Mouse (Mus musculus) embryonic facial prominence, embryonic 15.5 days (tissue): ENCODE measurements around the gene Kmt2d. TPM values are rescaled to one million over a fixed set of nuclear protein-coding genes. Genes with fewer than 3 reads are reported as not detected.
"Not testable (repeated sequence)": the region's sequence is repeated elsewhere in the genome, so short reads cannot be mapped to it uniquely, and the experiment has no call there.

Experiments
- ATAC-seq: fragments of 200-750 bp; cut with Nextera tagmentation; 2 replicates; pipeline ENCODE4 v1.8.0; 2017; ENCODE audit warnings: low read depth, moderate TSS enrichment; ENCODE audit not compliant: insufficient number of reproducible peaks, low FRiP score, low TSS enrichment
- H3K27ac ChIP-seq: fragments of 300-500 bp; sonication (generic); replicated peaks from 2 replicates; pipeline ENCODE4 v1.5.1; 2015; ENCODE audit warnings: mild to moderate bottlenecking, inconsistent platforms
- H3K27me3 ChIP-seq: fragments of 300-500 bp; sonication (generic); 2 replicates; pipeline ENCODE4 v1.6.1; 2015; ENCODE audit warnings: inconsistent platforms
- H3K36me3 ChIP-seq: fragments of 300-500 bp; sonication (generic); 2 replicates; pipeline ENCODE4 v1.6.1; 2015; ENCODE audit warnings: mild to moderate bottlenecking, inconsistent platforms
- H3K4me1 ChIP-seq: fragments of 300-500 bp; sonication (generic); 2 replicates; pipeline ENCODE4 v1.6.1; 2015; ENCODE audit warnings: inconsistent platforms
- H3K4me2 ChIP-seq: fragments of 300-500 bp; sonication (generic); replicated peaks from 2 replicates; pipeline ENCODE4 v1.6.1; 2015; ENCODE audit warnings: mild to moderate bottlenecking, inconsistent platforms
- H3K4me3 ChIP-seq: fragments of 300-500 bp; sonication (generic); replicated peaks from 2 replicates; pipeline ENCODE4 v1.5.1; 2015; ENCODE audit warnings: mild to moderate bottlenecking, inconsistent platforms
- H3K9ac ChIP-seq: fragments of 300-500 bp; sonication (generic); 2 replicates; pipeline ENCODE4 v1.6.1; 2015; ENCODE audit warnings: inconsistent platforms
- H3K9me3 ChIP-seq: fragments of 300-500 bp; sonication (generic); replicated peaks from 2 replicates; pipeline ENCODE4 v1.6.1; 2016; ENCODE audit warnings: inconsistent platforms
- WGBS: fragments of 180-500 bp; shearing (Covaris S2); methylation state at CpG from one replicate; pipeline ENCODE4 v1.1.7; 2015; 5-methylcytosine and 5-hydroxymethylcytosine counted together
- polyA plus RNA-seq: library from polyadenylated mRNA; unstranded; fragments of >200 nt; fragmentation: Nextera tagmentation; extraction: Ambion mirVana; gene quantifications from 2 replicates; pipeline ENCODE4 v1.2.1, GENCODE M21; 2015

Kmt2d gene
- polyA plus RNA-seq: 14.1 and 14.9 TPM in 2 replicates

DNA sequence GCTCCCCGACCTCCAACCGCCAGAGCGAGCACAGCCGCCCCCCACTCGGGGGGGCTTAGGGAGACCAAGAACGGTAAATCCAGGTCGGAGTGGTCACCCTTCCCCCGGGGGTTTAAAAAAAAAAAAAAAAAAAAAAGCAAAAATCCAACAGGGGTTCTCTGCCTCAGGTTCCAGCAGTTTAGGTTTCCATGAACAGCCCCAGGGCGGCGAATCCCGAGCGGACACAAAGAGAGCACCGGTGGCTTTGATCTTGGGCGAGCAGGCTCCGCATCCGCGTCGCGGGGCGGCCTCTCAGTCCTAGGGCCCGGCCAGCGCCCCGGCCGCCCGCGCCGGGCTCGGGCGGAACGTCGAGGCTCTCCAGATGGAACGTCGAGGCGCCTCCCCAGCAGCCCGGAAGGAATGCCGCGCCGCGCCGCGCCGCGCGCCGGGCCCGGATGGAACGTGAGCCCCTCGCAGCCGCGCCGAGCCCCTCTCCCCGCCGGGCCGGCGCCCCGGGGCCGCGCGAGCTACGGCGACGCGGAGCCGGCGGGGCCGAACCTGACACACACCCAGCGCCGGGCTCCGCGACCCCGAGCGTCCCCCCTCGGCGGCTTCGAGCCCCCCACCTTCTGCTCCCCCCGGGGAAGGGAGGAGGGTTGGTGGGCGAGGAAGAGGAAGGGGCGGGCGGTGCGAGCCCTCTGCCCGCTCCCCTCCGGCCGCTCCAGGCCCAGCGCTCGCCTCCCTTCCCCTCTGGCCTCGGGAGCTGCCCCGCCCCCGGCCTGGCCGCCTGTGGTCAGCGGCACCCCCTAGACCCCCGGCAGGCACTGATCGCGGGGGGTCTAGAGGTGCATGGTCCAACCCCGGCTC, at the start of gene Kmt2d:
Kmt2d (minus strand) TSS at position 135 of the 846 bp plus-strand sequence.
- H3K27me3 ChIP-seq: no peaks in the 10 kb centered on the region
- peak within 1 kb of the TSS; percentile 99 for H3K27ac ChIP-seq
- peaks cover 7% of the 10 kb centered on the region for H3K36me3 ChIP-seq
- ATAC-seq: peak; percentile 77
- H3K4me1 ChIP-seq: peaks cover 40% of the 10 kb centered on the region
- H3K4me3 ChIP-seq: peak within 1 kb of the TSS; percentile 99
- H3K4me2 ChIP-seq: peak within 1 kb of the TSS; percentile 88
- H3K9me3 ChIP-seq: no peaks in the 10 kb centered on the region
- peak within 1 kb of the TSS; percentile 100 for H3K9ac ChIP-seq
- WGBS: under 1% methylated on average over 90 of the region's 94 CpGs

DNA sequence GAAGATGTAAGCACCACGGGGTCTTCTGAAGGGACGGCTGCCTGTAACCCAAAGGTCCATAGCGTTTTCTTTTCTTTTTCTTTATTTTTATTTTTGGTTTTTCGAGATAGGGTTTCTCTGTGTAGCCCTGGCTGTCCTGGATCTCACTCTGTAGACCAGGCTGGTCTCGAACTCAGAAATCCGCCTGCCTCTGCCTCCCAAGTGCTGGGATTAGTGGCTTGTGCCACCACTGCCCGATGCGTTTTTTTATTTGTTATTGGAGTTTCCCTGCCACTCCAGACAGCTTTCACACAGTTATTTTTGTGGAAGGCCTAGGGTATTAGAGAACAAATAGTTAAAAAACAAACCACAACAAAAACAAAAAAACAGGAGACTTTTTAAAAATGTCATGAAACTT, 47.5 kb upstream of the Kmt2d start:
- WGBS: 25% methylated on average over 8 of the region's 8 CpGs
- H3K4me1 ChIP-seq: peaks cover 26% of the 10 kb centered on the region
- H3K36me3 ChIP-seq, ATAC-seq, H3K27me3 ChIP-seq, H3K9me3 ChIP-seq: not testable (repeated sequence)
- H3K9ac ChIP-seq: peak overlapping the region; percentile 39
- peak overlapping the region; percentile 86 for H3K27ac ChIP-seq
- H3K4me2 ChIP-seq: peak overlapping the region; percentile 74
- peak overlapping the region; percentile 89 for H3K4me3 ChIP-seq

DNA sequence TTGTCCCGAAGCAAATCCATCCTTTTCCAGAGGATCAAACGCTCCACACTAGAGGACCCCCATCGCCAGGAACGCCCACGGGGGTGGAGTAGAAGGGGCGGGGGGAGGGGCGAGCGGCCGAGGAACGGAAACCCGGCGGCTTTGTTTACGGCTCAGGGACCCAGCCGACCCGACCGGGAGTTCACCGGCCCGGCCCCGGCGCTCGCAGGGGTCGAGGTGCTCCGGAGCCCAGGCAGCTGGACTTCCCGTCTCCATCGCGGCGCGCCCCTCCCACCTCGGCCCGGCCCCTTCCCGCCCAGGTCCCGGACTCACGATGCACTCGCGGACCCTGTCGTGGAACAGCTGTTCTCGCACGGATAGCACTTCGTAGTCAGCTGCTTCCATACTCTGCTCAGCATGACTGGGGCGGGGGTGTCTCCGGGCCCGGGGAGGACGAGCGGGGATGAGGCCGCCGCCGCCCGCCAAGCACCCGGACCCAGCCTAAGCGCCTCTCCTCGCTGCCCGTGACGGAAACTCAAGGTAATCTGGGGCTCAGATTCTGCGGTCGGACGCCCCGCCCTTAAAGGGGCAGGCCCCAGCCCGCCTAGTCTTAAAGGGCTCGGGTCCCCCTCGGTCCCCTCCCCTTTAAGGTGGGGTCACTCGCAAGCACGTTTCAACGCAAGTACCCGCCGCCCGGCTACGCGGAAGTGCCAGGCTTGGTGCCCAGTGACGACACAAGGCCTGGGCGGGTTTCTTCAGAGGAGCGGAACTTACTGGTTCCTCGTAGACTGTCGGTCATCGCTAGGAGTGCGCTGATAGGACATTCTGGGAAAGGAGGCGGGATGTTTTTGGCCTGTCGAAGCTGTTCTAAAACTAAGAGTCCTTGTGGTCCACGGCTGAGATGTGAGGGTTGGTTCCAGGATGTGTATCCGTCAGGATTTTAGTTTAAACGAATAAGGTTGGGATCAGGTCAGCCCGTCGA, 46.8 kb upstream of the Kmt2d start, which contains the start of gene Lmbr1l:
Lmbr1l (minus strand) TSS at position 694 of the 961 bp plus-strand sequence.
- Histone ChIP-seq H3K4me1 (peaks cover 26% of the 10 kb centered on the region), H3K9me3 (no peaks in the 10 kb centered on the region), H3K4me3 (peak within 1 kb of the TSS; percentile 89), H3K4me2 (peak within 1 kb of the TSS; percentile 74), H3K27ac (peak within 1 kb of the TSS; percentile 97), H3K36me3 (peaks cover 12% of the 10 kb centered on the region), H3K9ac (peak within 1 kb of the TSS; percentile 85), H3K27me3 (no peaks in the 10 kb centered on the region)
- WGBS: under 1% methylated on average over 81 of the region's 82 CpGs
- peak; percentile 99 for ATAC-seq

DNA sequence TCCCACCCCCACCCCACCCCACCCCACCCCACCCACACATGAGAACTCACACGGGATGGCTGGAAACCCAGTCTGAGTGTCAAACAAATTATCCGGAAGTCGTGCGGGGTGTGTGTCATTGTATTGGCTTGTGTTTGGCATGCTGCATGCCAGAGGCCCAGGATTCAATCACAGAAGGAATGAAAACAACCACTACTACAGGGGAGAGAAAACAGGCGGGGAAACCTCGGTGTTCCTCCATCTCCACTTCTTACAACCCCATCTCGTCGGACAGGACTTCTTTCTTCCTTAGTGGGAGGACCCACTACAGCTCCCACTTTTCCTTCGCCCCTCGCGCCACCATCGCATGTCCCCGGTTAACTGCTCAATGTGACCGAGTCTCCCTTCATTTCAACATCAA, 46.1 kb upstream of the Kmt2d start:
- WGBS: under 1% methylated on average over 14 of the region's 14 CpGs
- no peak for ATAC-seq
- H3K36me3 ChIP-seq: peaks cover 19% of the 10 kb centered on the region
- H3K4me3 ChIP-seq: peak overlapping the region; percentile 89
- H3K27me3 ChIP-seq: no peaks in the 10 kb centered on the region
- H3K27ac ChIP-seq: peak overlapping the region; percentile 97
- peak overlapping the region; percentile 74 for H3K4me2 ChIP-seq
- no peaks in the 10 kb centered on the region for H3K9me3 ChIP-seq
- H3K9ac ChIP-seq: peak overlapping the region; percentile 85
- peaks cover 26% of the 10 kb centered on the region for H3K4me1 ChIP-seq

DNA sequence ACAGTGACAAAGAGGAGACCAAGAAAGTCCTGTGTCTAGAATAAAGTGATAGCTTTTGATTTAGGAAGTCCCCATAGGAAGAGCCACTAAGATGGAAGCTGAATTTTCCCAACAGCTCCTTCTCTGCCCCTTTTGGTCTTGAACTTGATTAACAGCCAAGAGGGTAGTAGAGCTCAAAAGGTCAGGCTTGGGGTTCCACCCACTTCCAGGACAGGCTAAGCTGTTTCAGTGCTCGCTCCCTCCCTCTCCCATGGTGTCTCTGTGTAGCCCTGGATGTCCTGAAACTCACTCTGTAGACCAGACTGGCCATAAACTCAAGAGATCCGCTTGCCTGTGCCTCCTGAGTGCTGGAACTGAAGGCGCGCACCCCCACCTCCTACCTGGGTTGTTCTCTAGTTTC, 45.0 kb upstream of the Kmt2d start:
- H3K27me3 ChIP-seq: no peaks in the 10 kb centered on the region
- H3K36me3 ChIP-seq: peaks cover 30% of the 10 kb centered on the region
- H3K9ac ChIP-seq: no peak overlapping the region
- H3K4me3 ChIP-seq: peak overlapping the region; percentile 89; the same call in 1 of the 2 replicates
- H3K9me3 ChIP-seq: no peaks in the 10 kb centered on the region
- H3K27ac ChIP-seq: no peak overlapping the region
- H3K4me1 ChIP-seq: peaks cover 26% of the 10 kb centered on the region
- 91% methylated on average over 4 of the region's 4 CpGs for WGBS
- H3K4me2 ChIP-seq: peak overlapping the region; percentile 74
- no peak for ATAC-seq

DNA sequence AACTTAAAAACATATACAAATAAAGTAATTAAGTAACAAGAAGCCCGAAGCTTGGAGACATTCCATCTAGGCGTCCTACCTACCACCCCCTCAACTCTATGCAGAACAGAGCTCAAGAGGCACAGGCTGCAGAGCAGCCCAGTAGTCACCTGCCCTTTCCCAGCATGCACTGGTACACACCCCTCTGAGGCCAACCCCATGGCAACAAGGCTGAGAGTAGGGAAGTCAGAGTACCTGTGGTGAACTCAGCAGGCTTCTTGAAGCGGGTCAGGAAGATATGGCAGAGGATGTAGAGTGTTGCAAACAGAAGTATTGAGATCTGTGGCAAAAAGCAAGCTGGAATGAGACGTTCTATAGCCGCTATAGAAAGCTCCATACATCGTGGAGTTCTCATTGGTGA, 43.9 kb upstream of the Kmt2d start:
- peaks cover 41% of the 10 kb centered on the region for H3K36me3 ChIP-seq
- WGBS: 94% methylated on average over 6 of the region's 6 CpGs

DNA sequence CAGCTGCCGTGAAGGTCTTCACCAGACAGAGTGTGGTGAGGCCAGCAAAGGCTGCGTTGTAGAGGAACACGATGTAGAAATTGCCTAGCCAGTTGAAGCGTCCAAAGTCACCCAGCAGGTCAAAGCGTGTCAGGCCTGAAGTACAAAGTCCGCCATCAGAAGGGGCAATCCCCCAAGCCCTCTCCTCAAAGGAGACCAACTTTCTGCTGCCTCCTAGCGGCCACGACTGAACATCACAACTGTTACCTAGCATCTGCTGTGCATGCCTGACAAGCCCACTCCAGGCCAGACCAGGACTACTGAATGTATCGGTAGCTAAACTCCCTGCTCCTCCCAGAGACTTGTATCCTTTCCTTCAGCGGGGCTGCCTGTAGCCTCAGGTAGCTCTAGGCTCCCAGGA, 33.7 kb upstream of the Kmt2d start:
- Histone ChIP-seq H3K27me3 (0 out of 2 replicates have a peak, but pooled peaks cover 8% of the 10 kb centered on the region), H3K4me2 (no peak overlapping the region), H3K4me1 (no peaks in the 10 kb centered on the region), H3K9me3 (no peaks in the 10 kb centered on the region), H3K27ac (no peak overlapping the region), H3K9ac (no peak overlapping the region), H3K4me3 (no peak overlapping the region), H3K36me3 (peaks cover 63% of the 10 kb centered on the region)
- 31% methylated on average over 10 of the region's 10 CpGs for WGBS
- ATAC-seq: no peak; the same call in 1 of the 2 replicates

More for the DNA sequence above, 43.9 kb upstream of the Kmt2d start:
- no peak for ATAC-seq
- no peak overlapping the region for H3K27ac ChIP-seq
- H3K4me3 ChIP-seq: no peak overlapping the region
- peaks cover 26% of the 10 kb centered on the region for H3K4me1 ChIP-seq
- no peak overlapping the region for H3K4me2 ChIP-seq
- no peak overlapping the region for H3K9ac ChIP-seq
- H3K27me3 ChIP-seq: no peaks in the 10 kb centered on the region
- H3K9me3 ChIP-seq: no peaks in the 10 kb centered on the region

DNA sequence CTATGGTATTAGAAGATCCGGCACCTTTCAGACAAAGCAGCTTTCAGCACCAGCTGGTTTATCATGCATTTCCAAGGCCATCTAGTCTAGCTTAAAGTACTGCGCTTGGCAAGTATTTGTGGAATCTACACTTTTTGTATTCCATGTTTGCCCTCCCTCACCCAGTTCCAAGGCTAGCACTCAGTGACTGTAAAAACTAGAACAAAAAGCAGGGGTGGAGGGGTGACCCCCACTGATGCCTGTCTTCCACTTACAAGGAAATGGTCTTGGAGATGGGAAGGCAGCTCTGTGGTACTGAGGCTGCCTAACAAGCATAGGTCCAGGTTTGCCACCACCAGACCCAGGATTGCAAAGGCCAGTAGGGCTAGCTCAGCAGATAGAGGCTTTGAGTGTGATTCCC, 31.6 kb upstream of the Kmt2d start:
- Histone ChIP-seq H3K4me2 (no peak overlapping the region), H3K4me3 (no peak overlapping the region), H3K27me3 (peaks cover 29% of the 10 kb centered on the region), H3K9ac (no peak overlapping the region), H3K36me3 (peaks cover 42% of the 10 kb centered on the region), H3K9me3 (no peaks in the 10 kb centered on the region), H3K4me1 (peaks cover 11% of the 10 kb centered on the region), H3K27ac (no peak overlapping the region)
- 90% methylated on average over 2 of the region's 2 CpGs for WGBS
- ATAC-seq: no peak

DNA sequence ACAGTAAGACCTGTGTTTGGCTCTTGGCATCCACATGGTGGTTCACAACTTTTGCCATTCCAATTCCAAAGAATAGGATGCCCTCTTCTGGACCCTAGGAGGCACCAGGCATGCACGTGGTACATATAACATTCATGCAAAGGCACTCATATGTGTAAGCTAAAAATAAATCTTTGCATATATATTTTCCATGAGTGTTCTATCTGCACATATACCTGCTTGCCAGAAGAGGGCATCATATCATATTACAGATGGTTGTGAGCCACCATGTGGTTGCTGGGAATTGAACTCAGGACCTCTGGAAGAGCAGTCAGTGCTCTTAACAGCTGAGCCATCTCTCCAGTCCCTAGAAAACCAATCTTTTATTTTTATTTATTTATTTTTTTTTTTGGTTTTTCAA, 30.5 kb upstream of the Kmt2d start:
- whole genome bisulfite sequencing: 51% methylated on average over 1 of the region's 1 CpGs
- Histone ChIP-seq H3K27me3 (peaks cover 39% of the 10 kb centered on the region), H3K4me2 (no peak overlapping the region), H3K9ac (no peak overlapping the region), H3K4me1 (peaks cover 14% of the 10 kb centered on the region), H3K4me3 (no peak overlapping the region), H3K9me3 (no peaks in the 10 kb centered on the region), H3K27ac (no peak overlapping the region), H3K36me3 (peaks cover 33% of the 10 kb centered on the region)
- ATAC-seq: no peak

DNA sequence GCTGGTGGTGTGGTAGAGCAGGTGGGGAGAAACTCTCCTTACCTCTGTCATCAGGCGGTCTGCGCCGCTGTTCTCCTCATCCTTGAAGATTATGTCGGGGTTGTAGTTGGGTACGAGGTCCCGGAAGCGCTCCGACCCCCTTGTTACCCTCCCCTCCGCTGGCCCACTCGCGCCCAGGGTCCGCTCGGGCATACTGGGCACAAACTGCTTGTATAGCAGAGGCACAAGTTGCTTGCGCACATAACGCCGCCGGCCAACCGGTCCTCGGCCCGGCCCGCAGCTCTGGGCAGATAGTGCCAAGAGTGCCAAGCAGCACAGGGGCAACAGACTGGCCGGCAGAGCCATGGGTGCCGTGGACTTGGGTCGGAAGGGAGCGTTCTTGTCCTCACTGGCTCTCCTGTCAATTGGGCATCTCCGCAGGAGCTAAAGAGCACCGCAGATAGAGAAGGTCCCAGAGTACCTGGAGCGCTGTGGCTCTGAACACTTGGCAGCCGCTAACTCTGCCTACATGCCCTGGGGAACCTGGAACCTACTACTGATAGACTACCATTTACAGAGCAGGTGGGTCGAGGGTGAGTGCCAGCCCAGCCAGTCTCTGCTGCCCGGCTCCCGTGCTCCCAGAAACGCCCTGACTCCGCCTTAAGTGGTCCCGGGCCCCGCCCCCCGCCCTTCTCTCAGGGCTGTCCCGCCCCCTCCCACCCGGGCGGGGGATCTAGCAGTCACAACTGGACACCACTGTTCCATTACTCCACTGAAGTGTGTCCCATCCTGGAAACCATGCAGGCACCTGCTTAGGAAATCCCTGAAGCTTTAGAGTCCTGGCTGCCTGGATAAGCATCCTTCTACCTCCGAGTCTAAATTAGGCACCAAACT, 27.2 kb upstream of the Kmt2d start, which contains the start of gene Dhh:
Dhh (minus strand) TSS at position 613 of the 873 bp plus-strand sequence.
- H3K4me2 ChIP-seq: peak within 1 kb of the TSS; percentile 40
- 0 out of 2 replicates have a peak, but pooled peaks cover 5% of the 10 kb centered on the region for H3K36me3 ChIP-seq
- H3K4me3 ChIP-seq: peak within 1 kb of the TSS; percentile 25
- no peaks in the 10 kb centered on the region for H3K9me3 ChIP-seq
- WGBS: under 1% methylated on average over 41 of the region's 41 CpGs
- no peak for ATAC-seq
- H3K4me1 ChIP-seq: peaks cover 44% of the 10 kb centered on the region
- peaks cover 72% of the 10 kb centered on the region for H3K27me3 ChIP-seq
- no peak within 1 kb of the TSS for H3K9ac ChIP-seq
- H3K27ac ChIP-seq: no peak within 1 kb of the TSS
